Mouse (Mus musculus): Measurements from ENCODE around the gene Anxa6. TPM values are rescaled to one million over a fixed set of nuclear protein-coding genes. Genes with fewer than 3 reads are reported as not detected.

The Anxa6 gene
- polyA plus RNA-seq, 1 experiment: 93.8 TPM

- Histone ChIP-seq H3K4me3 (ENCODE audit: insufficient read depth, low read length) (no peak overlapping the region), H3K4me1 (ENCODE audit: control insufficient read depth, insufficient read depth, low read length) (no peaks in the 10 kb centered on the region), H3K27ac (ENCODE audit: insufficient read depth, low read length) (no peak overlapping the region)
- TF ChIP-seq POLR2A (IDR thresholded peaks at IDR 0.05; ENCODE audit: extremely low read depth, insufficient read depth, low read length): no peak
Measured at GRCm38 (mm10) chr11:55071344-55071743, 38.1 kb upstream of the Anxa6 start.

GRCm38 (mm10) chr11:55069023-55069422 is 35.8 kb upstream of the Anxa6 start:
- Histone ChIP-seq H3K4me3 (ENCODE audit: insufficient read depth, low read length) (no peak overlapping the region), H3K4me1 (ENCODE audit: control insufficient read depth, insufficient read depth, low read length) (no peaks in the 10 kb centered on the region), H3K27ac (ENCODE audit: insufficient read depth, low read length) (no peak overlapping the region)
- TF ChIP-seq CTCF (IDR thresholded peaks at IDR 0.05; ENCODE audit: extremely low read depth, insufficient read depth, low read length) (no peak), POLR2A (IDR thresholded peaks at IDR 0.05; ENCODE audit: extremely low read depth, insufficient read depth, low read length) (no peak)

- H3K4me3 ChIP-seq (ENCODE audit: insufficient read depth, low read length): no peak overlapping the region
- no peak overlapping the region for H3K27ac ChIP-seq (ENCODE audit: insufficient read depth, low read length)
- no peaks in the 10 kb centered on the region for H3K4me1 ChIP-seq (ENCODE audit: control insufficient read depth, insufficient read depth, low read length)
- TF ChIP-seq CTCF (IDR thresholded peaks at IDR 0.05; ENCODE audit: extremely low read depth, insufficient read depth, low read length) (no peak), POLR2A (IDR thresholded peaks at IDR 0.05; ENCODE audit: extremely low read depth, insufficient read depth, low read length) (no peak)
Measured at GRCm38 (mm10) chr11:55066921-55067320, 33.7 kb upstream of the Anxa6 start.

GRCm38 (mm10) chr11:55062856-55063255 is 29.6 kb upstream of the Anxa6 start:
- no peak overlapping the region for H3K27ac ChIP-seq (ENCODE audit: insufficient read depth, low read length)
- TF ChIP-seq CTCF (IDR thresholded peaks at IDR 0.05; ENCODE audit: extremely low read depth, insufficient read depth, low read length) (no peak), POLR2A (IDR thresholded peaks at IDR 0.05; ENCODE audit: extremely low read depth, insufficient read depth, low read length) (no peak)
- no peak overlapping the region for H3K4me3 ChIP-seq (ENCODE audit: insufficient read depth, low read length)
- no peaks in the 10 kb centered on the region for H3K4me1 ChIP-seq (ENCODE audit: control insufficient read depth, insufficient read depth, low read length)

- Histone ChIP-seq H3K27ac (ENCODE audit: insufficient read depth, low read length) (no peak overlapping the region), H3K4me3 (ENCODE audit: insufficient read depth, low read length) (no peak overlapping the region), H3K4me1 (ENCODE audit: control insufficient read depth, insufficient read depth, low read length) (no peaks in the 10 kb centered on the region)
- TF ChIP-seq POLR2A (IDR thresholded peaks at IDR 0.05; ENCODE audit: extremely low read depth, insufficient read depth, low read length) (no peak), CTCF (IDR thresholded peaks at IDR 0.05; ENCODE audit: extremely low read depth, insufficient read depth, low read length) (no peak)
Measured at GRCm38 (mm10) chr11:55060802-55061201, 27.6 kb upstream of the Anxa6 start.

GRCm38 (mm10) chr11:55057511-55057910 is 24.3 kb upstream of the Anxa6 start:
- no peak overlapping the region for H3K27ac ChIP-seq (ENCODE audit: insufficient read depth, low read length)
- H3K4me1 ChIP-seq (ENCODE audit: control insufficient read depth, insufficient read depth, low read length): no peaks in the 10 kb centered on the region
- no peak overlapping the region for H3K4me3 ChIP-seq (ENCODE audit: insufficient read depth, low read length)
- TF ChIP-seq CTCF (IDR thresholded peaks at IDR 0.05; ENCODE audit: extremely low read depth, insufficient read depth, low read length) (no peak), POLR2A (IDR thresholded peaks at IDR 0.05; ENCODE audit: extremely low read depth, insufficient read depth, low read length) (no peak)

- Histone ChIP-seq H3K4me1 (ENCODE audit: control insufficient read depth, insufficient read depth, low read length) (no peaks in the 10 kb centered on the region), H3K27ac (ENCODE audit: insufficient read depth, low read length) (no peak overlapping the region), H3K4me3 (ENCODE audit: insufficient read depth, low read length) (no peak overlapping the region)
- no peak for TF ChIP-seq POLR2A (IDR thresholded peaks at IDR 0.05; ENCODE audit: extremely low read depth, insufficient read depth, low read length)
Measured at GRCm38 (mm10) chr11:55050837-55051510, 17.7 kb upstream of the Anxa6 start.

GRCm38 (mm10) chr11:55046600-55046999 is 13.4 kb upstream of the Anxa6 start:
- Histone ChIP-seq H3K27ac (ENCODE audit: insufficient read depth, low read length) (no peak overlapping the region), H3K4me3 (ENCODE audit: insufficient read depth, low read length) (no peak overlapping the region), H3K4me1 (ENCODE audit: control insufficient read depth, insufficient read depth, low read length) (no peaks in the 10 kb centered on the region)
- TF ChIP-seq CTCF (IDR thresholded peaks at IDR 0.05; ENCODE audit: extremely low read depth, insufficient read depth, low read length) (peak; percentile 51), POLR2A (IDR thresholded peaks at IDR 0.05; ENCODE audit: extremely low read depth, insufficient read depth, low read length) (no peak)

GRCm38 (mm10) chr11:55041348-55041747 is 8.1 kb upstream of the Anxa6 start:
- no peak overlapping the region for H3K4me3 ChIP-seq (ENCODE audit: insufficient read depth, low read length)
- H3K27ac ChIP-seq (ENCODE audit: insufficient read depth, low read length): no peak overlapping the region
- TF ChIP-seq CTCF (IDR thresholded peaks at IDR 0.05; ENCODE audit: extremely low read depth, insufficient read depth, low read length): 0 out of 2 replicates have a peak, but pooled peaks have one; percentile 6
- no peak for TF ChIP-seq POLR2A (IDR thresholded peaks at IDR 0.05; ENCODE audit: extremely low read depth, insufficient read depth, low read length)
- no peaks in the 10 kb centered on the region for H3K4me1 ChIP-seq (ENCODE audit: control insufficient read depth, insufficient read depth, low read length)

- Histone ChIP-seq H3K27ac (ENCODE audit: insufficient read depth, low read length) (no peak overlapping the region), H3K4me3 (ENCODE audit: insufficient read depth, low read length) (no peak overlapping the region), H3K4me1 (ENCODE audit: control insufficient read depth, insufficient read depth, low read length) (no peaks in the 10 kb centered on the region)
- TF ChIP-seq POLR2A (IDR thresholded peaks at IDR 0.05; ENCODE audit: extremely low read depth, insufficient read depth, low read length): no peak
- peak; percentile 91 for TF ChIP-seq CTCF (IDR thresholded peaks at IDR 0.05; ENCODE audit: extremely low read depth, insufficient read depth, low read length)
Measured at GRCm38 (mm10) chr11:55039591-55039990, 6.3 kb upstream of the Anxa6 start.
